Mouse (Mus musculus) lung, embryonic 14.5 days (tissue): ENCODE results near the gene Zfp169. TPM values are rescaled to one million over a fixed set of nuclear protein-coding genes. Genes with fewer than 3 reads are reported as not detected.

Experiments used
- ATAC-seq: fragments of 200-750 bp; cut with Nextera tagmentation; 2 replicates; pipeline ENCODE4 v1.8.0; 2017; ENCODE audit warnings: mild to moderate bottlenecking, moderate TSS enrichment, moderate library complexity; ENCODE audit not compliant: insufficient read depth
- DNase-seq: peaks from one replicate; pipeline ENCODE4 v3.0.0-alpha.2; 2015
- H3K27ac ChIP-seq: fragments of 300-500 bp; sonication (generic); 2 replicates; pipeline ENCODE4 v1.5.1; 2014; ENCODE audit warnings: low read depth, mild to moderate bottlenecking, moderate library complexity
- H3K27me3 ChIP-seq: fragments of 300-500 bp; sonication (generic); 2 replicates; pipeline ENCODE4 v1.6.1; 2014; ENCODE audit warnings: low read length, control low read depth; ENCODE audit not compliant: insufficient read depth
- H3K36me3 ChIP-seq: fragments of 300-500 bp; sonication (generic); 2 replicates; pipeline ENCODE4 v1.6.1; 2014; ENCODE audit warnings: control low read depth; ENCODE audit not compliant: insufficient read depth
- H3K4me1 ChIP-seq: fragments of 300-500 bp; sonication (generic); 2 replicates; pipeline ENCODE4 v1.6.1; 2014; ENCODE audit warnings: antibody characterized with exemption, control low read depth; ENCODE audit not compliant: insufficient read depth
- H3K4me2 ChIP-seq: fragments of 300-500 bp; sonication (generic); 2 replicates; pipeline ENCODE4 v1.6.1; 2014; ENCODE audit warnings: mild to moderate bottlenecking
- H3K4me3 ChIP-seq: fragments of 300-500 bp; sonication (generic); 2 replicates; pipeline ENCODE4 v1.5.1; 2014; ENCODE audit warnings: low read depth, low read length
- H3K9ac ChIP-seq: fragments of 300-500 bp; sonication (generic); 2 replicates; pipeline ENCODE4 v1.6.1; 2014
- H3K9me3 ChIP-seq: fragments of 300-500 bp; sonication (generic); 2 replicates; pipeline ENCODE4 v1.6.1; 2016; ENCODE audit warnings: low read depth, low read length, control low read depth
- CTCF ChIP-seq: IDR thresholded peaks from 2 replicates; pipeline ENCODE4 v1.5.1; 2016; ENCODE audit warnings: antibody characterized with exemption, low read depth
- WGBS: fragments of 180-500 bp; shearing (Covaris S2); extraction: QIAGEN DNeasy Blood & Tissue Kit; methylation state at CpG from one replicate; pipeline ENCODE4 v1.1.7; 2014; 5-methylcytosine and 5-hydroxymethylcytosine counted together
- polyA plus RNA-seq: library from polyadenylated mRNA; unstranded; fragments of >200 nt; fragmentation: Nextera tagmentation; extraction: Ambion mirVana; gene quantifications from 2 replicates; pipeline ENCODE4 v1.2.1, GENCODE M21; 2014

Zfp169 gene
- polyA plus RNA-seq: 5.2 and 5.3 TPM in 2 replicates

DNA sequence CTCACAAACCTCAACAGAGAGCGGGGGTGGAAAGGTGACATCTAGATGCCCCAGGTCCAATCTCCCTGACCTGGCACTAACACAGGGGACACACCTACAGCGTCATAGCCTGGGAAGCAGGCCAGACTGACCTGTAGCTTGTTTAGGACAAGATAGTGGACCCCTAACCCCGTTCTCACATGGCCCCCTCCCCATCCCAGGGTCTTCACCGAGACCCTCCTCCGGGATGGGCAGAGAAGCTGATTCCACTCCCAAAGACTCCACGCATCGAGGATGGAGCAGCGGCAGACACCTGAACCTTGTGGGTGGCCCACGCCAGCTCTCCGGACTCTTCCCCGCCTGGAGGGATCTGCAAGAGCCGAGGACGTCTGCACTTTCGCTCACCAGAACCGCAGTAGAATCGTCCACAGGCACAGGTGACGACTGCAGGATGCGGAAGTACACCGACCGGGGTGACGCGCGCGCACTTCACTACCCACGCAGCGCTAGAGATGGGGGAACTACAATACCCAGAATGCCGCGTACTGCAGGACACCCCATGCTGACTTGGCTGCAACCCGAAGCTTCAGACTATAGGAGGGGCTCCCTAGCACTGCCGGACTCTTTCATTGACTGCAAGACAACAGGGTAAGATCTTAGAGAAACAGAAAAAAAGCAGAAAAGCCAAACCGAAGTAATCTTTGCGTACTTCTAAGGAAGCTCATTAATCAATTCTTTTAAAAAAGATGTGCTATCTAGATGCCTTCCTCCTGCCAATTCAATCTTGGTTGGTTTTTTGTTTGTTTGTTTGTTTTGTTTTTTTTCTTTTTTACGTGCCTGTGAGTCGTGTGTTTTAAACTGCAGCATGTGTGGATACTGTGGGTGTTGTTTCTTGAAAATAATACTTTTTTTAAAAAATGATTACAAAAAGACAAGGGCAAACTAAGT is at the start of gene Zfp169, which contains the start of gene A830005F24Rik:
Zfp169 (minus strand) TSS at position 449 of the 927 bp plus-strand sequence.
A830005F24Rik (plus strand) TSS at position 568 of the 927 bp plus-strand sequence.
- no peak within 1 kb of the TSS for H3K27ac ChIP-seq
- H3K4me1 ChIP-seq: no peaks in the 10 kb centered on the region
- TF ChIP-seq CTCF: no peak
- peak; percentile 91 for DNase-seq
- peak within 1 kb of the TSS; percentile 76 for H3K9ac ChIP-seq
- WGBS: 1% methylated on average over 34 of the region's 34 CpGs
- peak; percentile 100 for ATAC-seq
- no peaks in the 10 kb centered on the region for H3K9me3 ChIP-seq
- H3K4me2 ChIP-seq: peak within 1 kb of the TSS; percentile 69
- H3K4me3 ChIP-seq: peak within 1 kb of the TSS; percentile 65
- no peaks in the 10 kb centered on the region for H3K27me3 ChIP-seq
- H3K36me3 ChIP-seq: no peaks in the 10 kb centered on the region

DNA sequence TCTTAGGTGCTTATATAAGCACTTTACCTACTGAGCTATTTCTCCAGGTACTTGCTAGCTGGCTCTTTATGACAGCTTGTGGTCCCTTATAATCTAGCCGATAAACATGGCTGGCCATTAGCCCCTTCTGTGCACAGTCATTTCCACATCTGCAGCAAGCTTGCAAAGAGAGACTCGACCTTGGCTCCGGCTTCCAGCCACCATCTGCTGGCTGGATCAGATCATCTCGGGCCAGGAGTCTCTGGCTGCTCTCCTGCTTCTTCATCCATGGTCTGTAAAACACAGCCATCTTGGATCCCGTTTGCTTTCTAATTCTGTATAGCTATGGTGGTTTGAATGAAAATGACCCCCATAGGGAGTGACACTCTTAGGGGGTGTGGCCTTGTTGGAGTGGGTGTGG is 49.1 kb upstream of the Zfp169 start:
- Histone ChIP-seq H3K4me2 (no peak overlapping the region), H3K27me3 (no peaks in the 10 kb centered on the region), H3K4me1 (peaks cover 3% of the 10 kb centered on the region; the same call in 1 of the 2 replicates), H3K4me3 (no peak overlapping the region), H3K36me3 (no peaks in the 10 kb centered on the region), H3K27ac (no peak overlapping the region), H3K9ac (no peak overlapping the region), H3K9me3 (no peaks in the 10 kb centered on the region)
- WGBS: 80% methylated on average over 5 of the region's 5 CpGs
- DNase-seq: no peak
- no peak for ATAC-seq
- TF ChIP-seq CTCF: no peak

DNA sequence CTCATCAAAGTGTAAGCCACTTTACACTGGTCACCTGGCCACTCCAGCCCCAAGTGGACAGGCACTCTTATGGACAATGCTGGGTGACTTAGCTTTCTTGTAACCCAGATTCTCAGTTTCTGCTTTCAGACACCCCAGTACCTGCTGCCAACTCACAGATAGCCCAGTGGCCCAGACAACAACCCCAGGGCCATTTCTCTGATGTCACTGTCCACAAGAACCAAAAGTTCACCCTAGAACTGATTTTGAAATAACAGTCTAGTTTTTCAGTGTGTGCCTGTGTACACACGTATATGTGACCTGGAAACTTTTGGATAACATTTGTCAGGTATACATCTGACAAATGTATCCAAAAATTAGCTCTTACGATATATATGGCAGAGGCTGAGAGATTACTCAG is 48.2 kb upstream of the Zfp169 start:
- Histone ChIP-seq H3K4me2 (no peak overlapping the region), H3K9ac (no peak overlapping the region), H3K27ac (no peak overlapping the region), H3K36me3 (no peaks in the 10 kb centered on the region), H3K4me3 (no peak overlapping the region), H3K4me1 (peaks cover 3% of the 10 kb centered on the region; the same call in 1 of the 2 replicates), H3K27me3 (no peaks in the 10 kb centered on the region), H3K9me3 (no peaks in the 10 kb centered on the region)
- DNase-seq (no peak), ATAC-seq (no peak)
- 77% methylated on average over 2 of the region's 2 CpGs for WGBS
- TF ChIP-seq CTCF: no peak

DNA sequence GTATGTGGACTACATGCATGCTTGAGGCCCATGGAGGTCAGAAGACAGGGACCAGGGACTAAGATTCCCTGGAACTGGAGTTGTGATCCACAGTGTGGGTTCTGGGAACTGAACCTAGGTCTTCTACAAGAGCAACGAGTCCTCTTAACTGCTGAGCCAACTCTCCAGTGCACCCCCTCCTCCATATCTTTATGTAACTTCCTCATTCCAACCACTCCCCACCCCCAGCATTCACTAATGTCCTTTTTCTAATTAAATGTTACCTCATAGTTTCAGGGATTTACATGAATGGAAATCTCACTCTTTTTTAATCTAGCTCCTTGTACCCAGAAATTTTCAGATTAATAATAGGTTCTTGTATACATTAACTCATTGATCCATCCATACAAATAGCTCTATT is 42.7 kb upstream of the Zfp169 start:
- no peaks in the 10 kb centered on the region for H3K27me3 ChIP-seq
- WGBS: 61% methylated on average over 1 of the region's 1 CpGs
- no peak for DNase-seq
- no peak overlapping the region for H3K4me2 ChIP-seq
- H3K4me1 ChIP-seq: peaks cover 19% of the 10 kb centered on the region
- no peak overlapping the region for H3K9ac ChIP-seq
- H3K27ac ChIP-seq: no peak overlapping the region
- no peaks in the 10 kb centered on the region for H3K9me3 ChIP-seq
- ATAC-seq: no peak
- H3K4me3 ChIP-seq: no peak overlapping the region
- no peak for TF ChIP-seq CTCF
- no peaks in the 10 kb centered on the region for H3K36me3 ChIP-seq

DNA sequence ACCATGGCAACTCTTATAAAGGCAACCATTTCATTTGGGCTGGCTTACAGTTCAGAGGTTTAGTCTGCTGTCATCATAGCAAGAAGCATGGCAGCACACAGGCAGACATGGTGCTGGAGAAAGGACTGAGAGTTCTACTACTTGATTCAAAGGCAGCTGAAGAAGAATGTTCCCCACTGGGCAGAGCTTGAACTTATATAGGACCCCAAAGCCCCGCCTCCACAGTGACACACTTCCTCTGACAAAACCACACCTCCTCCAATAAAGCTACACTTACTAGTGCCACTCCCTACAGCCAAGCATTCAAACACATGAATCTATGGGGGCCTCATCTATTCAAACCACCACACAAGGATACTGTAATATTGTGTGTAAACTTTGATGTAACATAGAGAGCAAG is 41.3 kb upstream of the Zfp169 start:
- WGBS: 67% methylated on average over 1 of the region's 1 CpGs
- no peaks in the 10 kb centered on the region for H3K36me3 ChIP-seq
- peaks cover 19% of the 10 kb centered on the region for H3K4me1 ChIP-seq
- H3K27me3 ChIP-seq: no peaks in the 10 kb centered on the region
- H3K4me2 ChIP-seq: no peak overlapping the region
- no peak for TF ChIP-seq CTCF
- H3K9me3 ChIP-seq: no peaks in the 10 kb centered on the region
- H3K9ac ChIP-seq: no peak overlapping the region
- H3K27ac ChIP-seq: no peak overlapping the region
- H3K4me3 ChIP-seq: no peak overlapping the region
- ATAC-seq (no peak), DNase-seq (no peak)

DNA sequence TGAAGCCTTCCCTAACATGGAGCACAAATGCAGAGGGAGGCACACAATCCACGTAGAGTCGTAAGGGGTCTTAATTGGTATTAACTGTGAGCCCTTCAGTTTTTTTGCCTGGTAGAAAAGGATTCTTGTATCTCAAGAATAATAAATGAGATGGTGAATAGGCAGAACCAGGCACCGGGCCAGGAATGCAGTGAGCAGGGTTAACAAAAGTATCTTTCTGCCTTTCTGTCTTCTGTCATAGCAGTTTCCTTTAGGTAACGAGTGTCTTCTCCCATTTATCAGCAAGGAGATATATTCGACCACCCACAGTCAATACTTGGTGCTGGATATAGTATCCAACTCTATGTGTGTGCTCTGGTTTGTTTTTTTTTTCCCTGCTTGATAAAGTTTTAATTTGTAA is 40.3 kb upstream of the Zfp169 start:
- WGBS: 28% methylated on average over 5 of the region's 5 CpGs
- no peak overlapping the region for H3K9ac ChIP-seq
- H3K27me3 ChIP-seq: no peaks in the 10 kb centered on the region
- H3K4me2 ChIP-seq: peak overlapping the region; percentile 63; the same call in 1 of the 2 replicates
- no peaks in the 10 kb centered on the region for H3K9me3 ChIP-seq
- peaks cover 19% of the 10 kb centered on the region for H3K4me1 ChIP-seq
- peak overlapping the region; percentile 98 for H3K27ac ChIP-seq
- H3K4me3 ChIP-seq: no peak overlapping the region
- no peaks in the 10 kb centered on the region for H3K36me3 ChIP-seq
- no peak for TF ChIP-seq CTCF
- DNase-seq: peak; percentile 69
- ATAC-seq: no peak
